Mouse (Mus musculus) left cerebral cortex, postnatal 10 days (tissue): ENCODE measurements at regions not wholly inside any gene's neighbourhood (a gene's known extent, or its start where the extent isn't known, plus 50 kb on each side); places are given as distances from the start of the nearest gene placed in this dataset.

Experiments
- DNase-seq, 2 experiments: peaks; one replicate each; pipeline ENCODE4 v3.0.0; 2021 to 2022; ENCODE audit warnings: low spot score in 2 of 2, mixed read lengths in 1 of 2; ENCODE audit errors: extremely low spot score in 1 of 2
- intact Hi-C: fragments of 180-260 bp; cut with DNase I; formaldehyde crosslinking; loops from one replicate; pipeline ENCODE4 v1.15.1; 2025

- intact Hi-C loops = no loop called here
- no peak for DNase-seq
Observed at GRCm38 (mm10) chr14:94691176-94691575, 800.7 kb upstream of the Pcdh9 start.

- intact Hi-C loops = no loop called here
- DNase-seq = no peak
Observed at GRCm38 (mm10) chr14:94677716-94678115, 787.2 kb upstream of the Pcdh9 start.

DNA sequence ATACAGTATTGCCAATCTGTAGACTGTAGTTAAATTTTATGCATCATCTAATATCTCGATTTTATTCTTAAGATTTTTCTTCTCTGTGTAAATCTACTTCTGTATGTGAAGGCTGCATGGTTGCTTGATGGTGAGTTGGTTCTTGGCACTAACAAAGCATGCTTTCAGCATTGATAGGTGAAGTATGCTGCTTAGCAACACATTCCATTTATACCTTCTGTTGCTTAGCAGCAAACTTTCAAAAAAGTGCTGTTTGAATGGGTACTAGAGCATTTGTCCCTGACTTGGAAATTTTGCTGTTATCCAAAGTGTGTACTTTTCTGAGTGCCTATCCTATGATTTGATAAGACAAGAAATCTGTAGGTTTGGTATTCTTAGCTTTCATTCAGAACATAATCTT, 763.1 kb upstream of the Pcdh9 start:
- intact Hi-C loops = no loop called here
- DNase-seq = peak in 1 of 2 experiments; percentile 39

- no peak for DNase-seq
- intact Hi-C loops = no loop called here
Observed at GRCm38 (mm10) chr14:94615006-94615405, 724.5 kb upstream of the Pcdh9 start.
